39 mouse cellular contexts compared by ENCODE assay signal in the genomic region with DNA sequence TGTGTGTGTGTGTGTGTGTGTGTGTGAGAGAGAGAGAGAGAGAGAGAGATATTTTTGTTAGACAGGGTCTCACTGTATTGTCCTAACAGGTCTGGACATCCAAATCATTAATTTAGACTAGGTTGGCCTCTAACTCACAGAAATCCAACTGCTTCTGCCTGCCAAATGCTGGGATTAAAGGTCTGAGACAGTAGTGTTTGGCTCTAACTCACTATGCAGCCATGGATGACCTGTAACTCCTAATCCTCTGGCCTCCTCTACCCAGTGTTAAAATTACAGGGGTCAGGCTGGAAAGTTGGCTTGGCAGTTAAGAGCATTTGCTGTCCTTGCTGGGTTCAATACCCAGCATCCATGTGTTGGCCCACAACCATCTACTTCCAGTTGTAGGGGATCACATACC. TPM values are rescaled to one million over a fixed set of nuclear protein-coding genes. Genes with fewer than 3 reads are reported as not detected.
"Had no signal": no experiment of that assay in that cellular context is flagged by ENCODE, and none has a peak within 500 bp of the region (broad histone marks: within the 10 kb centered on the region; RNA-seq: fewer than 3 reads in every experiment).

No protein-coding gene starts in this region.

- H3K4me1 ChIP-seq: embryonic facial prominence, embryonic 10.5 days; embryonic facial prominence, embryonic 12.5 days; embryonic facial prominence, embryonic 13.5 days; embryonic facial prominence, embryonic 15.5 days; forebrain, embryonic 10.5 days; forebrain, embryonic 12.5 days; forebrain, embryonic 13.5 days; forebrain, embryonic 15.5 days had no signal

- H3K27me3 ChIP-seq: embryonic facial prominence, embryonic 12.5 days; embryonic facial prominence, embryonic 13.5 days; embryonic facial prominence, embryonic 15.5 days; forebrain, embryonic 12.5 days; forebrain, embryonic 13.5 days; forebrain, embryonic 15.5 days had no signal

- H3K4me3 ChIP-seq: embryonic facial prominence, embryonic 10.5 days; embryonic facial prominence, embryonic 12.5 days; embryonic facial prominence, embryonic 13.5 days; embryonic facial prominence, embryonic 15.5 days; erythroblast, embryonic 14.5 days; forebrain, embryonic 10.5 days; forebrain, embryonic 12.5 days; forebrain, embryonic 13.5 days; forebrain, embryonic 15.5 days; gastrocnemius, adult 2 months had no signal

- ATAC-seq: forebrain, embryonic 13.5 days; forebrain, embryonic 14.5 days; forebrain, embryonic 15.5 days; forebrain, embryonic 16.5 days; forebrain, postnatal 0 days had no signal

- H3K9me3 ChIP-seq: embryonic facial prominence, embryonic 13.5 days; embryonic facial prominence, embryonic 15.5 days; forebrain, embryonic 12.5 days; forebrain, embryonic 13.5 days; forebrain, embryonic 15.5 days had no signal

- H3K9ac ChIP-seq: embryonic facial prominence, embryonic 12.5 days; embryonic facial prominence, embryonic 13.5 days; embryonic facial prominence, embryonic 15.5 days; forebrain, embryonic 12.5 days; forebrain, embryonic 13.5 days; forebrain, embryonic 15.5 days; forebrain, postnatal 0 days had no signal

- H3K36me3 ChIP-seq: embryonic facial prominence, embryonic 10.5 days; embryonic facial prominence, embryonic 12.5 days; embryonic facial prominence, embryonic 13.5 days; embryonic facial prominence, embryonic 15.5 days; forebrain, embryonic 10.5 days; forebrain, embryonic 12.5 days; forebrain, embryonic 15.5 days had no signal

- DNase-seq: cerebellum, adult 18-20 months; cerebellum, adult 2 months; cerebellum, adult 8-10 months; cerebellum, adult 9-10 months; cerebellum, adult 9-11 months; cerebellum, postnatal 10 days; cerebellum, postnatal 14 days; cerebellum, postnatal 25 days; cerebellum, postnatal 36 days; embryo, embryonic 11 days; forebrain, postnatal 0 days; gastrocnemius, adult 2 months; gastrocnemius, postnatal 10 days; gastrocnemius, postnatal 14 days; gastrocnemius, postnatal 25 days; gastrocnemius, postnatal 36 days; heart, adult 11 months had no signal

- H3K4me2 ChIP-seq: embryonic facial prominence, embryonic 12.5 days; embryonic facial prominence, embryonic 13.5 days; embryonic facial prominence, embryonic 15.5 days; forebrain, embryonic 12.5 days; forebrain, embryonic 13.5 days; forebrain, embryonic 15.5 days had no signal

- H3K27ac ChIP-seq: embryonic facial prominence, embryonic 10.5 days; embryonic facial prominence, embryonic 12.5 days; embryonic facial prominence, embryonic 13.5 days; embryonic facial prominence, embryonic 15.5 days; forebrain, embryonic 10.5 days; forebrain, embryonic 12.5 days; forebrain, embryonic 13.5 days; forebrain, embryonic 15.5 days; gastrocnemius, adult 2 months had no signal

RNA-seq across cellular contexts. Expression of a gene that starts 14.9 kb away (rescaled TPM):
- total RNA-seq: common myeloid progenitor, adult 5-6 weeks; granulocyte monocyte progenitor cell, adult 5-6 weeks had no signal
- polyA plus RNA-seq: embryonic facial prominence, embryonic 10.5 days; embryonic facial prominence, embryonic 12.5 days; embryonic facial prominence, embryonic 13.5 days; erythroblast, embryonic 14.5 days; forebrain, embryonic 10.5 days; forebrain, embryonic 11.5 days; forebrain, embryonic 14.5 days had no signal

RNA-seq across cellular contexts. Expression of a gene that starts 35.4 kb away (rescaled TPM):
- polyA plus RNA-seq: erythroblast, embryonic 14.5 days had no signal

RNA-seq across cellular contexts. Expression of a gene that starts 43.7 kb away (rescaled TPM):
- total RNA-seq: common myeloid progenitor, adult 5-6 weeks; forebrain, postnatal 0 days; gastrocnemius, adult 18-20 months; gastrocnemius, adult 2 months; gastrocnemius, adult 8-10 months; gastrocnemius, postnatal 10 days; gastrocnemius, postnatal 14 days; gastrocnemius, postnatal 25 days; gastrocnemius, postnatal 36 days; gastrocnemius, postnatal 4 days; granulocyte monocyte progenitor cell, adult 5-6 weeks had no signal
- polyA plus RNA-seq: cortical plate, adult 2 months; embryonic facial prominence, embryonic 10.5 days; embryonic facial prominence, embryonic 11.5 days; embryonic facial prominence, embryonic 12.5 days; embryonic facial prominence, embryonic 14.5 days; erythroblast, embryonic 14.5 days; forebrain, embryonic 11.5 days; forebrain, embryonic 12.5 days; forebrain, embryonic 13.5 days; forebrain, embryonic 14.5 days; forebrain, embryonic 16.5 days; forebrain, postnatal 0 days; gonadal fat pad, adult 2 months had no signal

RNA-seq across cellular contexts. Expression of a gene that starts 56.7 kb away (rescaled TPM):
- total RNA-seq: common myeloid progenitor, adult 5-6 weeks; forebrain, postnatal 0 days; gastrocnemius, adult 18-20 months; gastrocnemius, adult 2 months; gastrocnemius, adult 8-10 months; gastrocnemius, postnatal 10 days; gastrocnemius, postnatal 14 days; gastrocnemius, postnatal 25 days; gastrocnemius, postnatal 36 days; gastrocnemius, postnatal 4 days; granulocyte monocyte progenitor cell, adult 5-6 weeks had no signal
- polyA plus RNA-seq: cerebellum, adult 2 months; embryonic facial prominence, embryonic 10.5 days; embryonic facial prominence, embryonic 11.5 days; embryonic facial prominence, embryonic 12.5 days; embryonic facial prominence, embryonic 13.5 days; embryonic facial prominence, embryonic 14.5 days; embryonic facial prominence, embryonic 15.5 days; erythroblast, embryonic 14.5 days; forebrain, embryonic 10.5 days; forebrain, embryonic 11.5 days; forebrain, embryonic 12.5 days; forebrain, embryonic 13.5 days; forebrain, embryonic 14.5 days; forebrain, embryonic 15.5 days; forebrain, embryonic 16.5 days; forebrain, postnatal 0 days; frontal cortex, adult 2 months; gonadal fat pad, adult 2 months had no signal
